Mouse (Mus musculus): ENCODE measurements around the gene Oscar. TPM values are rescaled to one million over a fixed set of nuclear protein-coding genes. Genes with fewer than 3 reads are reported as not detected.
"Not testable (repeated sequence)": the region's sequence is repeated elsewhere in the genome, so short reads cannot be mapped to it uniquely, and the experiment has no call there.

The Oscar gene
- polyA plus RNA-seq, 1 experiment from 2014 or later, result 0.31 TPM

DNA sequence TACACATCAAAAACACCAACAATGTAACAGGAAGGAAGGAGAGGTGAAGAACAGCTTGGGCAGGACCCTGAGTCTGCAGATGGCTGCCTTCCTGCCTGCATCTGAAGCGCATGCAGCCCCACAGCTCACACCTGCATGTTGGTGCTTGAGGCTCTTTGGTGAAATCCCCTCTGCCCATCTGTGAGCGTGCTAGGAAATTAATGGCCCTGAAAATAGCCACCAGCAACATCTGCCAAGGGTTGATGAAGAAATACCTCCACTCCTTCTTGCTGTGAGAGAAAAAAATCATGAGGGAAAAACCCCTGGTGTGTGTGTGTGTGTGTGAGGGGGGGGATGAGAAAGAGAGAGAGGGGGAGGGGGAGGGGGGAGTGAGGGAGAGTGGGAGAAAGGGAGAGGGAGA, 35.9 kb downstream of the Oscar start:
- Histone ChIP-seq H3K9ac (ENCODE audit: low read depth, low read length) (no peak overlapping the region), H3K4me2 (replicated peaks; ENCODE audit: low read depth, low read length) (no peak overlapping the region), H3K4me3 (ENCODE audit: low read depth, low read length) (no peak overlapping the region), H3K36me3 (ENCODE audit: control insufficient read depth, insufficient read depth, low read length) (no peaks in the 10 kb centered on the region), H3K27me3 (ENCODE audit: control insufficient read depth, insufficient read depth, low read length) (no peaks in the 10 kb centered on the region), H3K4me1 (replicated peaks; ENCODE audit: control insufficient read depth, insufficient read depth, low read length) (no peaks in the 10 kb centered on the region), H3K9me3 (ENCODE audit: control insufficient read depth, low read length) (no peaks in the 10 kb centered on the region), H3K27ac (ENCODE audit: low read depth, low read length) (no peak overlapping the region)
- DNase-seq (ENCODE audit: low spot score), result no peak
- ATAC-seq (ENCODE audit: low FRiP score), result no peak
- 85% methylated on average over 2 of the region's 2 CpGs for WGBS

DNA sequence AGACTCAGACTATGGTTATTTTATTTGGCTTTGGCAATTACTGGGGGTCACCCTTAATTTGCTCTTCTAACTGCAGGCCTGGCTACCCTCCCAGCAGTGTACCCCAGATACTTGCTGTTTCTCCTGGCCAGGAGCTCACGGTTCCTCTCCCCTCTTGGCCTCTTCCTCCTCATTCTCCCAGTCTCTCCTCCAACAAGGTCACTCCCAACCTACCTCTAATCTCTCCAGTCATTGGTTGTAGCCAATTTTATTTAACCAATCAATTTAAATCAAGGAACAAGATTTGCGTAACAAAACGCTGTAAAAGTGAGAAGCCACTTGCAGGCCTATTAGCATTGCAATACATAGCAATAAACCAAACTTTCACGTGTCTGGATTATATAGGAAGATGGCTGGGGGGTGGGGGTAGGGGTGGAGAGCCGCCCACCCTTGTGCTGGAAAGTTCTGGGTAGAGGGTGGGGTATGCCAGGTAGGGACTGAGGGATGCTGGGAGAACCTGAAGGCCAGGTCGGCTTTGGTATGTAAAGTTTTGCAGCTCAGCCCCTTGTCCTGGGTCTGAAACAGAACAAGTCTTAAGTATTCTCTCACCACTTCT, 36.9 kb downstream of the Oscar start:
- Histone ChIP-seq H3K4me1 (replicated peaks; ENCODE audit: control insufficient read depth, insufficient read depth, low read length) (no peaks in the 10 kb centered on the region), H3K27me3 (ENCODE audit: control insufficient read depth, insufficient read depth, low read length) (no peaks in the 10 kb centered on the region), H3K4me3 (ENCODE audit: low read depth, low read length) (no peak overlapping the region), H3K27ac (ENCODE audit: low read depth, low read length) (no peak overlapping the region), H3K4me2 (replicated peaks; ENCODE audit: low read depth, low read length) (no peak overlapping the region), H3K36me3 (ENCODE audit: control insufficient read depth, insufficient read depth, low read length) (no peaks in the 10 kb centered on the region), H3K9ac (ENCODE audit: low read depth, low read length) (no peak overlapping the region), H3K9me3 (ENCODE audit: control insufficient read depth, low read length) (no peaks in the 10 kb centered on the region)
- WGBS, result 71% methylated on average over 6 of the region's 6 CpGs
- DNase-seq (ENCODE audit: low spot score), result no peak
- ATAC-seq (ENCODE audit: low FRiP score), result no peak

DNA sequence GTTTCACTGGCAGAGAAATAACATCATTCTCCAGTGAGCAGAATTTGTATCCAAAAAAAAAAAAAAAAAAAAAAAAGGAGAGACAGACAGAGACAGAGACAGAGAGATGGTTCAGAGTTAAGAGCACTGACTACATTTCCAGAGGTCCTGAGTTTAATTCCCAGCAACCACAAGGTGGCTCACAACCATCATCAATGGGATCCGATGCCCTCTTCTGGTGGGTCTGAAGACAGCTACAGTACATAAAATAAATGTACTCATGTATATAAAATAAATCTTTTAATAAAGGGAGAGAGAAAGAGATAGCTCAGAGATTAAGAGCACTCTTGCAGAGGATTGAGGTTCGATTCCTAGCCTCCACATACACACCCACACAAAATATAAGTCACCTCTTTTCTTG, 37.8 kb downstream of the Oscar start:
- no peaks in the 10 kb centered on the region for H3K4me1 ChIP-seq (replicated peaks; ENCODE audit: control insufficient read depth, insufficient read depth, low read length)
- 77% methylated on average over 2 of the region's 2 CpGs for WGBS
- H3K4me2 ChIP-seq (replicated peaks; ENCODE audit: low read depth, low read length), result no peak overlapping the region
- no peaks in the 10 kb centered on the region for H3K9me3 ChIP-seq (ENCODE audit: control insufficient read depth, low read length)
- no peak overlapping the region for H3K9ac ChIP-seq (ENCODE audit: low read depth, low read length)
- H3K27ac ChIP-seq (ENCODE audit: low read depth, low read length), result no peak overlapping the region
- DNase-seq (ENCODE audit: low spot score) (no peak), ATAC-seq (ENCODE audit: low FRiP score) (no peak)
- H3K36me3 ChIP-seq (ENCODE audit: control insufficient read depth, insufficient read depth, low read length), result no peaks in the 10 kb centered on the region
- no peaks in the 10 kb centered on the region for H3K27me3 ChIP-seq (ENCODE audit: control insufficient read depth, insufficient read depth, low read length)
- H3K4me3 ChIP-seq (ENCODE audit: low read depth, low read length), result no peak overlapping the region

DNA sequence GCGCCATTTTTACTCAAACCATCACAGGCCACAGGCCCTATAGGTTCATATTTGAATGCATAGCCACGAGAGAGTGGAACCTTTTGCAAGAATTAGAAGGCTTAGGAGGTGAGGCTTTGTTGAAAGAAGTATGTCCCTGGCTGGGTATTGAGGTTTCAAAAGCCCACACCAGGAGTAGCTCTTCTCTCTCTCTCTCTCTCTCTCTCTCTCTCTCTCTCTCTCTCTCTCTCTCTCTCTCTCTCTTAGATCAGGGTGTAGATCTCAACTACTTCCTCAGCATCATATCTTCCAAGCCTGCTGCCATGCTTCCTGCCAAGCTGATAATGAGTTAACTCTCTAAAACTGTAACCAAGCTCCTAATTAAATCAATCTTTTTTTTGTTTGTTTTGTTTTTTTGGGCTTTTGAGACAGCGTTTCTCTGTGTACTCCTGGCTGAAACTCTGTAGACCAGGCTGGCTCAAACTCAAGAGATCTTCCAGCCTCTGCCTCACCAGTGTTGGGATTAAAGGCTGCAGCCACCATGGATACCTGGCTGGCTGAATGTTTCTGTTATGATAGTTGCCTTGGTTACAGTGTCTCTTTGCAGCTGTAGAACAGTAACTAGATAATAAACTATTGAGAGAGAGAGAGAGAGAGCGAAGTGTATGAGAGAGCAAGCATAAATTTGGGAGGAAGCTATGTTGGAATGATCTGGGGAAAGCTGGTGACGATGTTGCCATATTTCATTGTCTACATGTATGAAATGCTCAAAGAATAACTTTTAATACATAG, 39.4 kb downstream of the Oscar start:
- Histone ChIP-seq H3K9ac (ENCODE audit: low read depth, low read length) (no peak overlapping the region), H3K4me3 (ENCODE audit: low read depth, low read length) (no peak overlapping the region), H3K9me3 (ENCODE audit: control insufficient read depth, low read length) (no peaks in the 10 kb centered on the region), H3K36me3 (ENCODE audit: control insufficient read depth, insufficient read depth, low read length) (no peaks in the 10 kb centered on the region), H3K27ac (ENCODE audit: low read depth, low read length) (no peak overlapping the region), H3K4me2 (replicated peaks; ENCODE audit: low read depth, low read length) (no peak overlapping the region), H3K27me3 (ENCODE audit: control insufficient read depth, insufficient read depth, low read length) (no peaks in the 10 kb centered on the region), H3K4me1 (replicated peaks; ENCODE audit: control insufficient read depth, insufficient read depth, low read length) (no peaks in the 10 kb centered on the region)
- DNase-seq (ENCODE audit: low spot score) (no peak), ATAC-seq (ENCODE audit: low FRiP score) (no peak)
- WGBS, result 79% methylated on average over 5 of the region's 5 CpGs

DNA sequence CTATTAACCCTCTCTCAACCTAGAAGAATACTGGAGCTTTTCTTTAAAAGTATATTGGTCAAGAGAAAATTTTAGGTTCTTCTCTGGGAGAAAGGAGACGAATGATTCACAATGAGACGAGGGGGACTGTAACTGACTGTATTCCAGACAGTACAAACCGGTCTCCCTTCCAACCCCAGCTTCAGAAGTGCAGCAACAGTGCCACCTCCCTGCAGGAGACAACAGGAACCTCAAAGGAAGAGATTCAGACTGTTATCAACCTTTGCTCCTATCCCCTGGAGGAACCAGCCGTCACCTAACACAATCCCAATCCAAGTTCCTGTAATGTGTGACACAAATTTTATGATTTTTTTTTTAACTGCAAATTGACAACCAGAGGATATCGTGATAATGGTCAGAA, 41.7 kb downstream of the Oscar start:
- Histone ChIP-seq H3K36me3 (ENCODE audit: control insufficient read depth, insufficient read depth, low read length) (no peaks in the 10 kb centered on the region), H3K4me3 (ENCODE audit: low read depth, low read length) (no peak overlapping the region), H3K4me2 (replicated peaks; ENCODE audit: low read depth, low read length) (no peak overlapping the region), H3K4me1 (replicated peaks; ENCODE audit: control insufficient read depth, insufficient read depth, low read length) (no peaks in the 10 kb centered on the region), H3K27me3 (ENCODE audit: control insufficient read depth, insufficient read depth, low read length) (no peaks in the 10 kb centered on the region), H3K9me3 (ENCODE audit: control insufficient read depth, low read length) (no peaks in the 10 kb centered on the region), H3K27ac (ENCODE audit: low read depth, low read length) (no peak overlapping the region), H3K9ac (ENCODE audit: low read depth, low read length) (no peak overlapping the region)
- ATAC-seq (ENCODE audit: low FRiP score) (no peak), DNase-seq (ENCODE audit: low spot score) (no peak)
- WGBS, result 60% methylated on average over 5 of the region's 5 CpGs

DNA sequence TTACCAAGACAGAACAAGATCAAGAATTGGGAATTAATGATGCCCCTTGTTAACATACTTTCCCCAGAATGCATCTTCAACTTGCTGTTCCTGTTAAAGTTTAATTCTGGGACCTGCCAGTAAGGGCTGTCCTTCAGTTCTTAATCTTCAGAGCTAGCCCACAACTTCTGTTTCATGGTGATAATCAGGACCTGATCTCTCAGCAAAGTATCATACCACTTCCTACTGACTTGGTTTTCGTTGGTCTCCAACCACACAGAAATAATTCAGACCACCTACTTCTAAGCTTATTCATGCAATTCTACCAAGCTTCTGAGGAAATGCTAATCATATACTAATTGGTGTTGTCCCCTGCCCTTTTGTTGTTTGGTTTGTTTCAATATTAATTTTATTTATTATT, 44.1 kb downstream of the Oscar start:
- H3K9ac ChIP-seq (ENCODE audit: low read depth, low read length), result no peak overlapping the region
- H3K27ac ChIP-seq (ENCODE audit: low read depth, low read length), result no peak overlapping the region
- no peak overlapping the region for H3K4me2 ChIP-seq (replicated peaks; ENCODE audit: low read depth, low read length)
- no peaks in the 10 kb centered on the region for H3K9me3 ChIP-seq (ENCODE audit: control insufficient read depth, low read length)
- no peaks in the 10 kb centered on the region for H3K36me3 ChIP-seq (ENCODE audit: control insufficient read depth, insufficient read depth, low read length)
- no peak for ATAC-seq (ENCODE audit: low FRiP score)
- H3K4me1 ChIP-seq (replicated peaks; ENCODE audit: control insufficient read depth, insufficient read depth, low read length), result no peaks in the 10 kb centered on the region
- H3K4me3 ChIP-seq (ENCODE audit: low read depth, low read length), result no peak overlapping the region
- 90% methylated on average over 1 of the region's 1 CpGs for WGBS
- H3K27me3 ChIP-seq (ENCODE audit: control insufficient read depth, insufficient read depth, low read length), result no peaks in the 10 kb centered on the region
- no peak for DNase-seq (ENCODE audit: low spot score)

DNA sequence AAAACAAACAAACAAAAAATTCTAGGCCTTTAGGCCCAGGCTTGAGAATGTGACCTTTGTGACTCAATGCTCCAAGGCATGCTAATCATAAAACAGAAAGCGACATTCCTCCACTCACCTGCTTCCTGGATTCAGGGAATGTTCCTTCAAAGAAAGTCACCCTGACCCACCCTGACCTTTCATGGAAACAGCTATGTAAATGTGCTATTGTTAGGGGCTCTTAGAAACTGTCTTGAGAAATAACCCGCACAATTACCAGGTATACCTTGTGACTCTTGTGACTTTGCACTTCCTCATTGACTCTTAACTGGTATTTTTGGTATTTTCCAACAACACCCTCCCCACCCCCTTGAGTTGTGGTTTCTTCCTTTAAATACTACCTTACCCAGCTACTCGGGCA, 45.4 kb downstream of the Oscar start:
- WGBS, result 94% methylated on average over 3 of the region's 3 CpGs
- H3K36me3 ChIP-seq (ENCODE audit: control insufficient read depth, insufficient read depth, low read length); DNase-seq (ENCODE audit: low spot score); H3K4me1 ChIP-seq (replicated peaks; ENCODE audit: control insufficient read depth, insufficient read depth, low read length); H3K4me2 ChIP-seq (replicated peaks; ENCODE audit: low read depth, low read length); H3K9me3 ChIP-seq (ENCODE audit: control insufficient read depth, low read length); H3K27me3 ChIP-seq (ENCODE audit: control insufficient read depth, insufficient read depth, low read length); H3K27ac ChIP-seq (ENCODE audit: low read depth, low read length); ATAC-seq (ENCODE audit: low FRiP score); H3K4me3 ChIP-seq (ENCODE audit: low read depth, low read length); H3K9ac ChIP-seq (ENCODE audit: low read depth, low read length): not testable (repeated sequence)

DNA sequence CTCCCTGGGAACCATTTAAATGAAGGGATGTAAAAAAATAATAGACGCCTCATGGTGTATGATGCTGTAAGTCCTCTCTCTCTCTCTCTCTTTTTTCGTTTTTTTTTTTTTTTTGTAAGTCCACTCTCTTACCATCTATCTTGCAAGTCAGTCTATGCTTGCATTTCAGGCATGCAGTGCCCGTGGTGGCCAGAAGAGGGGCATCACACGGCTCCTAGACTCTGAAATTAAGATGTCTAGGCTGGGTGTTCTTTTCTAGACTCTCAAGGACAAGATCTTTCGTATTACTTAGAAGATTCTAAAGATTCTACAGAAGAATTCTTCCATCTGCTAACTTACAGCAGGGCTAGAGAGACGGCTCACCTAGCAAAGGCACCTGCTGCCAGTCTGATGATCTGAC, 46.2 kb downstream of the Oscar start:
- no peaks in the 10 kb centered on the region for H3K4me1 ChIP-seq (replicated peaks; ENCODE audit: control insufficient read depth, insufficient read depth, low read length)
- H3K4me2 ChIP-seq (replicated peaks; ENCODE audit: low read depth, low read length), result no peak overlapping the region
- H3K9me3 ChIP-seq (ENCODE audit: control insufficient read depth, low read length), result no peaks in the 10 kb centered on the region
- H3K9ac ChIP-seq (ENCODE audit: low read depth, low read length), result no peak overlapping the region
- H3K4me3 ChIP-seq (ENCODE audit: low read depth, low read length), result no peak overlapping the region
- ATAC-seq (ENCODE audit: low FRiP score), result no peak
- no peaks in the 10 kb centered on the region for H3K27me3 ChIP-seq (ENCODE audit: control insufficient read depth, insufficient read depth, low read length)
- no peaks in the 10 kb centered on the region for H3K36me3 ChIP-seq (ENCODE audit: control insufficient read depth, insufficient read depth, low read length)
- DNase-seq (ENCODE audit: low spot score), result no peak
- 71% methylated on average over 6 of the region's 6 CpGs for WGBS
- no peak overlapping the region for H3K27ac ChIP-seq (ENCODE audit: low read depth, low read length)

DNA sequence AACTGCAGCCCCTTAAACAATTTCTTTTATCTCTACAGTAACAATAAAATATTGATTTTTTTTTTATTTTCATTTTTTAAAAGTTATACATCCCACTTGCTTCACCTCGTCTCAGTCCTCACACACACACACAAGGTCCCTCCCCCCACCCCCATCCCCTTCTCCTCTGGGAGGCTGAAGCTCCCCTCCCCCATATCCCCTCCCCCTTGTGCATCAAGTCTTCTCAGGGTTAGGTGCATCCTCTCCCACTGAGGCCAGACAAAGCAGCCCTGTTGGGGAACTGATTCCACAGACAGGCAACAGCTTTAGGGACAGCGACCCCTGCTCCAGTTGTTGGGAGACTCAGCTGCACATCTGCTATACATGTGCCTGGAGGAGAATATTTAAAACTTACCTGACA, 48.6 kb downstream of the Oscar start:
- DNase-seq (ENCODE audit: low spot score) (no peak), ATAC-seq (ENCODE audit: low FRiP score) (no peak)
- Histone ChIP-seq H3K9ac (ENCODE audit: low read depth, low read length) (no peak overlapping the region), H3K27ac (ENCODE audit: low read depth, low read length) (no peak overlapping the region), H3K27me3 (ENCODE audit: control insufficient read depth, insufficient read depth, low read length) (no peaks in the 10 kb centered on the region), H3K9me3 (ENCODE audit: control insufficient read depth, low read length) (no peaks in the 10 kb centered on the region), H3K4me2 (replicated peaks; ENCODE audit: low read depth, low read length) (no peak overlapping the region), H3K4me1 (replicated peaks; ENCODE audit: control insufficient read depth, insufficient read depth, low read length) (no peaks in the 10 kb centered on the region), H3K36me3 (ENCODE audit: control insufficient read depth, insufficient read depth, low read length) (no peaks in the 10 kb centered on the region), H3K4me3 (ENCODE audit: low read depth, low read length) (no peak overlapping the region)
- 7% methylated on average over 2 of the region's 2 CpGs for WGBS
